Mouse (Mus musculus) spleen, adult 2 months (tissue): Measurements from ENCODE around the gene Lysmd4. TPM values are rescaled to one million over a fixed set of nuclear protein-coding genes. Genes with fewer than 3 reads are reported as not detected.

Source experiments
- DNase-seq, 2 experiments: peaks; one replicate each; pipeline versions ENCODE4 v3.0.0 to v3.0.0-alpha.2; 2012 to 2021; ENCODE audit warnings: low spot score in 2 of 2, low read depth in 1 of 2
- H3K27ac ChIP-seq: fragments of 200-500 bp; 2 replicates; pipeline ENCODE4 v1.5.1; 2012; ENCODE audit warnings: low read length, inconsistent platforms; ENCODE audit not compliant: insufficient read depth
- H3K27me3 ChIP-seq: fragments of 200-500 bp; 2 replicates; pipeline ENCODE4 v1.6.1; 2012; ENCODE audit warnings: mild to moderate bottlenecking, moderate library complexity, low read length, inconsistent platforms; ENCODE audit not compliant: control insufficient read depth, insufficient read depth
- H3K36me3 ChIP-seq: fragments of 200-500 bp; 2 replicates; pipeline ENCODE4 v1.6.1; 2012; ENCODE audit warnings: mild to moderate bottlenecking, low read length, inconsistent platforms; ENCODE audit not compliant: control insufficient read depth, insufficient read depth
- H3K4me1 ChIP-seq: fragments of 200-500 bp; 2 replicates; pipeline ENCODE4 v1.6.1; 2011; ENCODE audit warnings: inconsistent platforms; ENCODE audit not compliant: control insufficient read depth, insufficient read depth, insufficient read length
- H3K4me3 ChIP-seq: fragments of 200-500 bp; 2 replicates; pipeline ENCODE4 v1.5.1; 2011; ENCODE audit warnings: mild to moderate bottlenecking, inconsistent platforms; ENCODE audit not compliant: insufficient read depth, insufficient read length; ENCODE audit errors: extremely low read depth
- CTCF ChIP-seq: fragments of 200-500 bp; IDR thresholded peaks from 2 replicates; pipeline ENCODE4 v1.5.1; 2011; ENCODE audit warnings: mild to moderate bottlenecking, inconsistent platforms; ENCODE audit not compliant: insufficient read depth, insufficient read length, insufficient replicate concordance; ENCODE audit errors: extremely low read depth
- POLR2A ChIP-seq: fragments of 200-500 bp; IDR thresholded peaks from 2 replicates; pipeline ENCODE4 v1.6.1; 2011; ENCODE audit warnings: low read depth, low read length, inconsistent platforms
- WGBS: fragments of 180-500 bp; shearing (Covaris S2); methylation state at CpG from one replicate; pipeline ENCODE4 v1.1.7; 2018; 5-methylcytosine and 5-hydroxymethylcytosine counted together
- polyA plus RNA-seq: library from polyadenylated mRNA; depleted of rRNA; stranded (reverse); fragments of >200 nt; gene quantifications from 2 replicates; pipeline ENCODE4 v1.2.3, GENCODE M21; 2012

The Lysmd4 gene
- polyA plus RNA-seq, 1 experiment = 5.2 TPM

DNA sequence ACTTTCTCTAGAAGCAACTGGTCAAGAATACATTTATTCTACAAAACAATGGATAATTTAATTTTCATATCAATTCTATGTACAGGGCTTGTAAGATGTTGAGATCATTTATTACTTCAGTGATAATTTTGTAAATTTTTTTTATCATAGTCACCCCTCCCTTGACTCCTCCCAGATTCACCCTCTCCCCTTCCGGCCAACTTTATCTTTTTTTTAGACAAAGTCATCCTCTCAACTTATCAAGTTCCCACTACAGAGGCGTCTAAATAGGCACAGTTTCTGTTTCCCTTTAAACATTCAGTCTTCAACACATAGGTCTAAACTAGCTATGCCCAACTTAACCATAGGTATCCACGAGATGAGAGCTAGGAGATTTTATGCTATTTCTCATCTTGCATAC lies 90.9 kb downstream of the Lysmd4 start:
- Histone ChIP-seq H3K4me3 (no peak overlapping the region), H3K4me1 (no peaks in the 10 kb centered on the region), H3K27ac (no peak overlapping the region), H3K36me3 (peaks cover 2% of the 10 kb centered on the region; the same call in 1 of the 2 replicates), H3K27me3 (no peaks in the 10 kb centered on the region)
- WGBS = 83% methylated on average over 3 of the region's 3 CpGs
- TF ChIP-seq CTCF (no peak), POLR2A (no peak)
- no peak for DNase-seq

DNA sequence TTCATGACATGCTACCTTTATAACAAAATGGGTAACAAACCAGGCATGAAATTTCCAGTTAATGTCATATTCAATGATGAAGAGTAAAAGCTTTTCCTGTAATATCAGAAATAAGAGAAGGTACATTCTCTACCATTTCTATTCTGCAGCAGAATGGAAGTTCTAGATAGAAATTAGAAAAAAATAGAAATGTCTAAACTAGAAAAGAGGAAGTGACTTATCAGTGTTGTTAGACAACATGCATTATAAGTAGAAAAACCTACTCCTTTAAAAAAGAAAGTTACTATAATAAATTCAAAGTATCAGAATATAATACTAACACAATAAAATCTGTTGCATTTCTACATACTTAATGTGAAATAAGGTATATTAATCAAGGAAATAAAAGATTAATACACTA lies 96.4 kb downstream of the Lysmd4 start:
- TF ChIP-seq CTCF = no peak
- no peak for TF ChIP-seq POLR2A
- H3K27ac ChIP-seq = no peak overlapping the region
- no peaks in the 10 kb centered on the region for H3K4me1 ChIP-seq
- DNase-seq = no peak
- H3K27me3 ChIP-seq = no peaks in the 10 kb centered on the region
- H3K4me3 ChIP-seq = no peak overlapping the region
- H3K36me3 ChIP-seq = peaks cover 2% of the 10 kb centered on the region; the same call in 1 of the 2 replicates

DNA sequence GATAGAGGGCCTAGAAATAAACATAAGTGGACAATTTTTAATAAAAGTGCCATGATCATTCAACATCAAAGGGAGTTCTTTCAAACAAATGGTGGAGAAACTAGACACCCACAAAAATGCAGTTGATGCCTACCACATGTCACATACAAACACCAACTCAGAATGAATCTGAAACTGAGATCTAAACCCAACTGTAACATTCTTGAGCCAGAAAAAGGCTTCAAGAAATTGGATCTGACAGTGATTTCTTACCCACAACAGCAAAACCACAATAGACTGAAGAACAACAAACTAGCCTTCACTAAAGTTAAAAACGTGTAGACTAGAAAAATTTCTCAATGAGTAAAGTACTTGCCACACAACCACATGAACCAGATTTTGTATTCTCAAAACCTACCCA lies 98.0 kb downstream of the Lysmd4 start:
- H3K27ac ChIP-seq = no peak overlapping the region
- 15% methylated on average over 1 of the region's 1 CpGs for WGBS
- DNase-seq = no peak
- H3K27me3 ChIP-seq = no peaks in the 10 kb centered on the region
- no peaks in the 10 kb centered on the region for H3K4me1 ChIP-seq
- peaks cover 2% of the 10 kb centered on the region; the same call in 1 of the 2 replicates for H3K36me3 ChIP-seq
- no peak for TF ChIP-seq CTCF
- TF ChIP-seq POLR2A = no peak
- no peak overlapping the region for H3K4me3 ChIP-seq

DNA sequence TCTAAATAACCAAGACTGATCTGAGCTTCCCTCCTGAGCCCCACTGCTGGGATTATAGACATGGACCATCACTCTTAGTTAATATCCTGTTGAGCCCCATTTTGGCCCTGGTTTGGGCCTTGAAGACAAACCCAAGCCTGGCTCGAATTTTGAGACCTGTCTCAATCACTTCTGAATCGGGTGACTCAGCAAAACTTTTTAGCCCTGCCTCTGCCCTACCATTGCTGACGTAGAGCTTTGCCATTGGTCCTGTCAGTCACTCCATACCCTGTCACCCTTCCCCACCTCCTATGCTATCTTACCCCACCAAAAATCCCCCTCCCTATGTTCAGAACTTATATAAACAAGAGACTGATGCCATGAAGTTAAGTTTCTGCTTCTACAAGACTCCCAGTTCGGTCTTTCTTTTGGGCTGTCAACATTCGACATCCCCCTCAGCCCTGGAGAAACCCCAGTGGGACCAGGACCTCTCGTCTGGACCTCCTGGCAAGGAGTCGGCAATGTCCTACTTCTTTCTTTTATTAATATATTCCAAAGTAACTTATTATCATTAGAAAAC lies 119.8 kb downstream of the Lysmd4 start:
- Histone ChIP-seq H3K4me1 (no peaks in the 10 kb centered on the region; the same call in 1 of the 2 replicates), H3K36me3 (0 out of 2 replicates have a peak, but pooled peaks cover 2% of the 10 kb centered on the region), H3K27ac (no peak overlapping the region), H3K4me3 (no peak overlapping the region), H3K27me3 (no peaks in the 10 kb centered on the region)
- 84% methylated on average over 7 of the region's 7 CpGs for WGBS
- DNase-seq = no peak
- no peak for TF ChIP-seq CTCF
- TF ChIP-seq POLR2A = no peak

DNA sequence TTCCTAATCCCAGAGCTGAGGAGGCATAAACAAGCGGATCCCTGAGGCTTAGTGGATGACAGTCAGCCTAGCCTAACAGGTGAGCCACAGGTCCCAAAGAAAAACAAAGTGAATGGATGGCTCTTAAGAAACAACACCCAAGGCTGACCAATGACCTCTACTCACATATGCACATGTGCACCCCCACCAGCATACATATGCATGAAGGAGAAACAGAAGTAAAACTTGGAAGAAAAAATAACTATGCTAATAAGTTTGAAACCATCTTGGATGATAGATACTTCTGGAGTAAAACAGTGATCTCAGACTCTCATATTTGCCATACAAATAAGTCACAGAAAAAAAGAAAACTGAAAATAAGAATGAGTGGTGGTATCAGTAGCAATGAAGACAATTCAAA lies 122.1 kb downstream of the Lysmd4 start:
- no peak for TF ChIP-seq CTCF
- H3K27me3 ChIP-seq = no peaks in the 10 kb centered on the region
- no peak overlapping the region for H3K4me3 ChIP-seq
- no peak overlapping the region for H3K27ac ChIP-seq
- 0 out of 2 replicates have a peak, but pooled peaks cover 2% of the 10 kb centered on the region for H3K36me3 ChIP-seq
- WGBS = 100% methylated on average over 1 of the region's 1 CpGs
- DNase-seq = no peak
- no peaks in the 10 kb centered on the region; the same call in 1 of the 2 replicates for H3K4me1 ChIP-seq

DNA sequence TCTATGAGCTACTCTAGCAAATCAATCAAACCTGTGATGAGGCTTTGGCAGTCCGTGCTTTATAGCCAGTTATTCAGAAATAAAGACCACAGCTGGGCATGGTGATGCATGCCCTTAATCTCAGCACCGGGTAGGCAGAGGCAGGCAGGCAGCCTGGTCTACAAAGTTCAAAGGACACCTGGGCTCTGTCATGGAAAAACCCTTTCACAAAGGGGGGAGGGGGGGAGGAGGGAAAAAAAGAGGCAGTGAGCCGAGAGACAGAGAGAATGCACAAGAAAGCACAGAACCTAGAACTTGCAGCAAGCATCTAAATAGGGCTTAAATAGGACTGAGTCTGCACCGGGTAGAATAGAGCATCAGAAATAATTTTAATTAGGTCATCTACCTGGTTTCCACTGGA lies 130.6 kb downstream of the Lysmd4 start:
- 48% methylated on average over 4 of the region's 4 CpGs for WGBS
- no peak overlapping the region for H3K27ac ChIP-seq
- no peak for DNase-seq
- TF ChIP-seq POLR2A (no peak), CTCF (no peak)
- no peaks in the 10 kb centered on the region for H3K27me3 ChIP-seq
- H3K36me3 ChIP-seq = no peaks in the 10 kb centered on the region
- H3K4me3 ChIP-seq = no peak overlapping the region
- peaks cover 2% of the 10 kb centered on the region for H3K4me1 ChIP-seq

DNA sequence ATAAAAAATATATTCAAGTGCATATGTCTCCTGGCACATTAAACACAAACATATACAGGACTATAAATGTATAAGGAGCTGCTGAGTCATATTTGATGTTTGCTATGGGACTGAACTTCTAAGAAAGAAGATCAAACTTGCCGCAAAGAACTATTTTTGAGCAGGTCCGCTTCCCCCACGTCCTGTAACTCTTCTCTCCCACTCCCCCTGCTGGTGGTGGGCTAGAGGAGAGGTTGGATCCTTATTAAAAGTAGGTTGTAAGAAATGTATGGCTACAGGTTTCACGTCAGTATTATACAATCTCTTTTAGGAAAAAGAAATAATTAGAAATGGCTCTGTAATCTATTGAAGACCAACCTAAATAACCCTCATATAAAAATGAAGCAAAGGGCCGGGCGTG lies 131.3 kb downstream of the Lysmd4 start:
- H3K27ac ChIP-seq = no peak overlapping the region
- 44% methylated on average over 6 of the region's 6 CpGs for WGBS
- H3K4me1 ChIP-seq = peaks cover 2% of the 10 kb centered on the region
- H3K4me3 ChIP-seq = no peak overlapping the region
- no peaks in the 10 kb centered on the region for H3K36me3 ChIP-seq
- peak; percentile 48 to 56 for DNase-seq
- no peaks in the 10 kb centered on the region for H3K27me3 ChIP-seq
- TF ChIP-seq POLR2A (no peak), CTCF (peak; percentile 65; the same call in 1 of the 2 replicates)
